Mouse (Mus musculus) layer of hippocampus, adult 11-12 months (tissue): ENCODE data around the gene Snrpf.
A peak's percentile ranks its signal among the peaks of the same experiment; 100 is the strongest.
"Not testable (repeated sequence)": the region's sequence is repeated elsewhere in the genome, so short reads cannot be mapped to it uniquely, and the experiment has no call there.

ENCODE experiments used
- DNase-seq: peaks from one replicate; pipeline ENCODE4 v3.0.0; 2022; ENCODE audit warnings: low spot score

Snrpf gene

GRCm38 (mm10) chr10:93575960-93576359 is 13.5 kb downstream of the Snrpf start:
- no peak for DNase-seq

- DNase-seq, result no peak
Observed at GRCm38 (mm10) chr10:93574966-93575365, 14.5 kb downstream of the Snrpf start.

GRCm38 (mm10) chr10:93572209-93572608 is 17.3 kb downstream of the Snrpf start:
- no peak for DNase-seq

GRCm38 (mm10) chr10:93568671-93569070 is 20.8 kb downstream of the Snrpf start:
- DNase-seq, result no peak

GRCm38 (mm10) chr10:93567841-93568566 is 21.5 kb downstream of the Snrpf start:
- no peak for DNase-seq

GRCm38 (mm10) chr10:93567066-93567465 is 22.4 kb downstream of the Snrpf start:
- DNase-seq, result no peak

GRCm38 (mm10) chr10:93564518-93565090 is 24.9 kb downstream of the Snrpf start:
- DNase-seq, result no peak

GRCm38 (mm10) chr10:93559786-93560185 is 29.7 kb downstream of the Snrpf start:
- DNase-seq, result no peak

GRCm38 (mm10) chr10:93557971-93558370 is 31.5 kb downstream of the Snrpf start:
- DNase-seq, result not testable (repeated sequence)

GRCm38 (mm10) chr10:93552596-93552995 is 36.9 kb downstream of the Snrpf start:
- DNase-seq, result no peak

- no peak for DNase-seq
Observed at GRCm38 (mm10) chr10:93549821-93550220, 39.7 kb downstream of the Snrpf start.

GRCm38 (mm10) chr10:93548991-93549390 is 40.5 kb downstream of the Snrpf start:
- peak; percentile 80 for DNase-seq

- no peak for DNase-seq
Observed at GRCm38 (mm10) chr10:93547741-93548270, 41.7 kb downstream of the Snrpf start.

- no peak for DNase-seq
Observed at GRCm38 (mm10) chr10:93544172-93544571, 45.3 kb downstream of the Snrpf start.

GRCm38 (mm10) chr10:93543176-93543575 is 46.3 kb downstream of the Snrpf start:
- DNase-seq, result no peak

GRCm38 (mm10) chr10:93542356-93542755 is 47.1 kb downstream of the Snrpf start:
- DNase-seq, result no peak

- DNase-seq, result no peak
Observed at GRCm38 (mm10) chr10:93541585-93541984, 47.9 kb downstream of the Snrpf start.

GRCm38 (mm10) chr10:93540431-93541210 is 48.9 kb downstream of the Snrpf start, which contains the start of gene Ccdc38:
Gene Ccdc38, plus strand, starts transcription at chr10:93540632.
- no peak for DNase-seq

GRCm38 (mm10) chr10:93539775-93540430 is 49.6 kb downstream of the Snrpf start, which contains the start of gene Amdhd1:
Gene Amdhd1, minus strand, starts transcription at chr10:93540033.
- peak; percentile 59 for DNase-seq

GRCm38 (mm10) chr10:93538818-93539217 is 50.7 kb downstream of the Snrpf start:
- no peak for DNase-seq

- DNase-seq, result no peak
Observed at GRCm38 (mm10) chr10:93538287-93538686, 51.2 kb downstream of the Snrpf start.
